15 mouse cellular contexts compared by ENCODE assay signal in the genomic region with DNA sequence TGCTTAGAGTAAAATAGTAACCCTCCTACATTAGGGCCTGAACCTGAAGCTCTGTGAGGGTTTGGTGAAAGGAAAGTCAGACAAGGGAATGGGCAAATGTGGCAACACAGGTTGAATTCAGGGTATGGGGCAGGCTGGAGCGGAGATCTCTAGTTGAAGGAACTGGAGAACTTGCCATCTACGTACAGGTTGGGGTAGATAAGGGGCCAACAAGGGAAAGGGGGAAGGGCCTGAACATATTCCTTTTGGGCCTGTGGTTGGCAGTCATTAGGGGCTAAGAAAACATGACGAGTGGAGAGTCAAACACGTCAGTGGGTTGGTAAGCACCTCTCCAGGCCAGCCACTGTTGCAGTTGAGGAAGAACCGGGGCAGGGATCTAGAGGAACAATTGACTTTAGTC.
"Had no signal": no experiment of that assay in that cellular context is flagged by ENCODE, and none has a peak within 500 bp of the region (broad histone marks: within the 10 kb centered on the region; RNA-seq: fewer than 3 reads in every experiment).

No protein-coding gene starts in this region.

- H3K4me1 ChIP-seq: neural tube, embryonic 12.5 days had no signal

- H3K36me3 ChIP-seq: liver, embryonic 13.5 days; liver, embryonic 15.5 days; midbrain, embryonic 13.5 days; midbrain, embryonic 15.5 days; neural tube, embryonic 12.5 days; stomach, embryonic 15.5 days had no signal

- DNase-seq: liver, embryonic 13.5 days; liver, postnatal 0 days; lung, adult 2 months; lung, postnatal 10 days; right cerebral cortex, postnatal 14 days; thymus, adult 2 months; thymus, postnatal 25 days; thymus, postnatal 4 days had no signal

- H3K27ac ChIP-seq: liver, embryonic 13.5 days; liver, embryonic 15.5 days; macrophage; midbrain, embryonic 13.5 days; midbrain, embryonic 15.5 days; neural tube, embryonic 12.5 days; stomach, embryonic 15.5 days had no signal

- H3K9ac ChIP-seq: liver, embryonic 13.5 days; liver, embryonic 15.5 days; liver, postnatal 0 days; midbrain, embryonic 13.5 days; midbrain, embryonic 15.5 days; neural tube, embryonic 12.5 days; stomach, embryonic 15.5 days had no signal

- H3K4me2 ChIP-seq: liver, embryonic 13.5 days; liver, embryonic 15.5 days; midbrain, embryonic 11.5 days; midbrain, embryonic 13.5 days; midbrain, embryonic 15.5 days; neural tube, embryonic 12.5 days; stomach, embryonic 15.5 days had no signal

- H3K9me3 ChIP-seq: liver, embryonic 13.5 days; liver, embryonic 15.5 days; midbrain, embryonic 13.5 days; midbrain, embryonic 15.5 days; neural tube, embryonic 12.5 days; stomach, embryonic 15.5 days had no signal

- ATAC-seq: liver, postnatal 0 days; midbrain, embryonic 13.5 days; midbrain, embryonic 15.5 days had no signal

- H3K4me3 ChIP-seq: liver, embryonic 13.5 days; liver, embryonic 15.5 days; midbrain, embryonic 13.5 days; midbrain, embryonic 15.5 days; neural tube, embryonic 12.5 days; stomach, embryonic 15.5 days had no signal

- H3K27me3 ChIP-seq: liver, embryonic 13.5 days; liver, embryonic 15.5 days; midbrain, embryonic 13.5 days; midbrain, embryonic 15.5 days; neural tube, embryonic 12.5 days; stomach, embryonic 15.5 days had no signal
